Mouse (Mus musculus): ENCODE results near the gene Ubald1. TPM values are rescaled to one million over a fixed set of nuclear protein-coding genes. Genes with fewer than 3 reads are reported as not detected.

The Ubald1 gene
- polyA plus RNA-seq, 1 experiment = 72.6 TPM

- Histone ChIP-seq H3K4me1 (ENCODE audit: control insufficient read depth, insufficient read depth, low read length) (peaks cover 39% of the 10 kb centered on the region), H3K4me3 (ENCODE audit: insufficient read depth, low read length) (no peak overlapping the region)
- TF ChIP-seq CTCF (IDR thresholded peaks at IDR 0.05; ENCODE audit: low read depth, low read length) (no peak), POLR2A (IDR thresholded peaks at IDR 0.05; ENCODE audit: borderline replicate concordance, low read depth, low read length) (no peak)
Measured at GRCm38 (mm10) chr16:4902390-4902789, 22.3 kb upstream of the Ubald1 start.

GRCm38 (mm10) chr16:4901167-4901566 is 21.1 kb upstream of the Ubald1 start:
- H3K4me1 ChIP-seq (ENCODE audit: control insufficient read depth, insufficient read depth, low read length) = peaks cover 40% of the 10 kb centered on the region
- TF ChIP-seq CTCF (IDR thresholded peaks at IDR 0.05; ENCODE audit: low read depth, low read length) (no peak), POLR2A (IDR thresholded peaks at IDR 0.05; ENCODE audit: borderline replicate concordance, low read depth, low read length) (no peak)
- H3K4me3 ChIP-seq (ENCODE audit: insufficient read depth, low read length) = no peak overlapping the region
- H3K27ac ChIP-seq (ENCODE audit: insufficient read depth, low read depth, low read length) = no peak overlapping the region

More at GRCm38 (mm10) chr16:4902390-4902789, 22.3 kb upstream of the Ubald1 start:
- no peak overlapping the region for H3K27ac ChIP-seq (ENCODE audit: insufficient read depth, low read depth, low read length)

- TF ChIP-seq POLR2A (IDR thresholded peaks at IDR 0.05; ENCODE audit: borderline replicate concordance, low read depth, low read length) = no peak
- TF ChIP-seq CTCF (IDR thresholded peaks at IDR 0.05; ENCODE audit: low read depth, low read length) = no peak
- Histone ChIP-seq H3K4me1 (ENCODE audit: control insufficient read depth, insufficient read depth, low read length) (peaks cover 41% of the 10 kb centered on the region), H3K4me3 (ENCODE audit: insufficient read depth, low read length) (no peak overlapping the region), H3K27ac (ENCODE audit: insufficient read depth, low read depth, low read length) (no peak overlapping the region)
Measured at GRCm38 (mm10) chr16:4899711-4900110, 19.6 kb upstream of the Ubald1 start.

- no peak for TF ChIP-seq CTCF (IDR thresholded peaks at IDR 0.05; ENCODE audit: low read depth, low read length)
- no peak overlapping the region for H3K27ac ChIP-seq (ENCODE audit: insufficient read depth, low read depth, low read length)
- H3K4me1 ChIP-seq (ENCODE audit: control insufficient read depth, insufficient read depth, low read length) = peaks cover 47% of the 10 kb centered on the region
- H3K4me3 ChIP-seq (ENCODE audit: insufficient read depth, low read length) = no peak overlapping the region
Measured at GRCm38 (mm10) chr16:4898881-4899280, 18.8 kb upstream of the Ubald1 start.

GRCm38 (mm10) chr16:4897146-4897730 is 17.1 kb upstream of the Ubald1 start:
- H3K27ac ChIP-seq (ENCODE audit: insufficient read depth, low read depth, low read length) = peak overlapping the region; percentile 10; the same call in 1 of the 2 replicates
- H3K4me1 ChIP-seq (ENCODE audit: control insufficient read depth, insufficient read depth, low read length) = peaks cover 50% of the 10 kb centered on the region
- no peak overlapping the region for H3K4me3 ChIP-seq (ENCODE audit: insufficient read depth, low read length)
- no peak for TF ChIP-seq POLR2A (IDR thresholded peaks at IDR 0.05; ENCODE audit: borderline replicate concordance, low read depth, low read length)
- 0 out of 2 replicates have a peak, but pooled peaks have one; percentile 13 for TF ChIP-seq CTCF (IDR thresholded peaks at IDR 0.05; ENCODE audit: low read depth, low read length)

- H3K4me3 ChIP-seq (ENCODE audit: insufficient read depth, low read length) = no peak overlapping the region
- TF ChIP-seq POLR2A (IDR thresholded peaks at IDR 0.05; ENCODE audit: borderline replicate concordance, low read depth, low read length) (no peak), CTCF (IDR thresholded peaks at IDR 0.05; ENCODE audit: low read depth, low read length) (no peak)
- H3K4me1 ChIP-seq (ENCODE audit: control insufficient read depth, insufficient read depth, low read length) = peaks cover 51% of the 10 kb centered on the region
- H3K27ac ChIP-seq (ENCODE audit: insufficient read depth, low read depth, low read length) = peak overlapping the region; percentile 16
Measured at GRCm38 (mm10) chr16:4896249-4897027, 16.3 kb upstream of the Ubald1 start.

- H3K27ac ChIP-seq (ENCODE audit: insufficient read depth, low read depth, low read length) = peak overlapping the region; percentile 87
- H3K4me3 ChIP-seq (ENCODE audit: insufficient read depth, low read length) = no peak overlapping the region
- TF ChIP-seq POLR2A (IDR thresholded peaks at IDR 0.05; ENCODE audit: borderline replicate concordance, low read depth, low read length) = no peak
- no peak for TF ChIP-seq CTCF (IDR thresholded peaks at IDR 0.05; ENCODE audit: low read depth, low read length)
- H3K4me1 ChIP-seq (ENCODE audit: control insufficient read depth, insufficient read depth, low read length) = peaks cover 51% of the 10 kb centered on the region
Measured at GRCm38 (mm10) chr16:4894201-4894908, 14.2 kb upstream of the Ubald1 start.

GRCm38 (mm10) chr16:4892171-4892570 is 12.1 kb upstream of the Ubald1 start:
- Histone ChIP-seq H3K4me1 (ENCODE audit: control insufficient read depth, insufficient read depth, low read length) (peaks cover 56% of the 10 kb centered on the region), H3K4me3 (ENCODE audit: insufficient read depth, low read length) (no peak overlapping the region), H3K27ac (ENCODE audit: insufficient read depth, low read depth, low read length) (no peak overlapping the region)
- no peak for TF ChIP-seq CTCF (IDR thresholded peaks at IDR 0.05; ENCODE audit: low read depth, low read length)
- TF ChIP-seq POLR2A (IDR thresholded peaks at IDR 0.05; ENCODE audit: borderline replicate concordance, low read depth, low read length) = no peak

GRCm38 (mm10) chr16:4890201-4890709 is 10.1 kb upstream of the Ubald1 start:
- H3K4me3 ChIP-seq (ENCODE audit: insufficient read depth, low read length) = no peak overlapping the region
- TF ChIP-seq CTCF (IDR thresholded peaks at IDR 0.05; ENCODE audit: low read depth, low read length) = no peak
- no peak for TF ChIP-seq POLR2A (IDR thresholded peaks at IDR 0.05; ENCODE audit: borderline replicate concordance, low read depth, low read length)
- H3K4me1 ChIP-seq (ENCODE audit: control insufficient read depth, insufficient read depth, low read length) = peaks cover 43% of the 10 kb centered on the region
- no peak overlapping the region for H3K27ac ChIP-seq (ENCODE audit: insufficient read depth, low read depth, low read length)

Data from bone marrow macrophage, adult 2 months (primary cell).